Mouse (Mus musculus) ovary, postnatal 10 days (tissue): ENCODE measurements around the gene Insl3.
"Not testable (repeated sequence)": the region's sequence is repeated elsewhere in the genome, so short reads cannot be mapped to it uniquely, and the experiment has no call there.

Source experiments
- DNase-seq: peaks from one replicate; pipeline ENCODE4 v3.0.0; 2022; ENCODE audit warnings: low spot score

Insl3 gene

GRCm38 (mm10) chr8:71709800-71710446 is 20.9 kb downstream of the Insl3 start:
- peak; percentile 60 for DNase-seq

- DNase-seq = no peak
These were observed 22.6 kb downstream of the Insl3 start for GRCm38 (mm10) chr8:71711574-71711973.

- DNase-seq = no peak
These were observed 26.5 kb downstream of the Insl3 start for GRCm38 (mm10) chr8:71715531-71715930.

- DNase-seq = no peak
These were observed 27.6 kb downstream of the Insl3 start for GRCm38 (mm10) chr8:71716561-71717053.

- no peak for DNase-seq
These were observed 28.1 kb downstream of the Insl3 start for GRCm38 (mm10) chr8:71717096-71717495.

- DNase-seq = no peak
These were observed 29.2 kb downstream of the Insl3 start for GRCm38 (mm10) chr8:71718252-71718651.

- no peak for DNase-seq
These were observed 30.2 kb downstream of the Insl3 start for GRCm38 (mm10) chr8:71719218-71719617.

- DNase-seq = no peak
These were observed 31.0 kb downstream of the Insl3 start for GRCm38 (mm10) chr8:71719928-71720457.

- no peak for DNase-seq
These were observed 34.1 kb downstream of the Insl3 start for GRCm38 (mm10) chr8:71723047-71723551.

- DNase-seq = no peak
These were observed 35.4 kb downstream of the Insl3 start for GRCm38 (mm10) chr8:71724389-71724788.

- DNase-seq = no peak
These were observed 36.3 kb downstream of the Insl3 start, which contains the start of gene Fcho1 for GRCm38 (mm10) chr8:71725122-71725924. Gene Fcho1, minus strand, starts transcription at chr8:71725716.

- DNase-seq = no peak
These were observed 39.3 kb downstream of the Insl3 start for GRCm38 (mm10) chr8:71728240-71728785.

GRCm38 (mm10) chr8:71728826-71729620 is 40.0 kb downstream of the Insl3 start:
- DNase-seq = no peak

GRCm38 (mm10) chr8:71731652-71732230 is 42.7 kb downstream of the Insl3 start:
- DNase-seq = no peak

GRCm38 (mm10) chr8:71738316-71738715 is 49.3 kb downstream of the Insl3 start:
- not testable (repeated sequence) for DNase-seq
